Mouse (Mus musculus) Patski (cell line): ENCODE measurements around the gene Nup85. TPM values are rescaled to one million over a fixed set of nuclear protein-coding genes. Genes with fewer than 3 reads are reported as not detected.
A peak's percentile ranks its signal among the peaks of the same experiment; 100 is the strongest.
"Not testable (repeated sequence)": the region's sequence is repeated elsewhere in the genome, so short reads cannot be mapped to it uniquely, and the experiment has no call there.

Experiments
- ATAC-seq: fragments of 100-300 bp; one replicate; pipeline ENCODE4 v1.8.0; 2021
- CTCF ChIA-PET: fragments of 350-600 bp; sonication (Branson Sonifier 250); formaldehyde crosslinking; loops from one replicate; lab custom pipeline; 2022; ENCODE audit warnings: inconsistent platforms; lab: Charles Lee
- POLR2A ChIA-PET: fragments of 350-600 bp; sonication (Branson Sonifier 250); formaldehyde crosslinking; loops from one replicate; lab custom pipeline; 2022; ENCODE audit warnings: antibody characterized with exemption, inconsistent platforms; lab: Charles Lee
- DNase-seq: peaks from one replicate; pipeline ENCODE4 v3.0.0-alpha.2; 2011; ENCODE audit warnings: low read depth, low spot score
- H3K27me3 ChIP-seq: fragments of 371-371 bp; one replicate; pipeline ENCODE4 v1.5.1; 2021
- CTCF ChIP-seq: fragments of 100-300 bp; IDR thresholded peaks from one replicate; pipeline ENCODE4 v1.5.1; 2021
- in situ Hi-C: fragments of 300-500 bp; cut with MboI; formaldehyde crosslinking; loops from 3 replicates; pipeline ENCODE4 v1.11.1; 2018; ENCODE audit warnings: low pct_unique_long_range_greater_than_20kb, mixed read lengths
- polyA plus RNA-seq: library from polyadenylated mRNA; unstranded; gene quantifications from one replicate; pipeline ENCODE4 v1.2.3, GENCODE M21; 2021

Gene Nup85
- polyA plus RNA-seq: 78.9 TPM

GRCm38 (mm10) chr11:115564064-115564809, at the start of gene Nup85:
Gene Nup85 (plus strand): TSS chr11:115564434.
- TF ChIP-seq CTCF: no peak
- CTCF ChIA-PET: interaction anchor here (0.9 to 1.6 kb wide), 4 partner anchors 15 to 72 kb away, joined by 3 read pairs; partner anchors contain the start of gene Nt5c

DNA sequence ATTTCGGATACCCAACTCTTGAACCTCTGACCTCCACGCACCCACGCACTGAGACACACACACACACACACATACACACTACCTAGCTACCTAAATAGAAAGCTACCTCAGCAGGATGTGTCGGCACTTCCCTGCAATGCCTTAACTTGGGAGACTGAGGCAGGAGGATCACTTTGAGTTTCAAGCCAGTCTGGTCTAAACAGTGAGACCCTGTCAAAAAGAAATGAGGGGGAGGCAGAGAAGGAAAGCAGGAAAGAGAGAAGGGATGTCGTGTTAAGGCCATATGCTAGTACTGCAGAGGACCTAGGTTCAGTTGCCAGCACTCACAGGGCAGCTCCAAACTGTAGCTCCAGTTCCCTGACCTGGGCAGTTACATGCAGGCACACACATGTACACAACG, 49.2 kb upstream of the Nup85 start:
- no peak for ATAC-seq
- CTCF ChIA-PET: interaction anchor here (1.2 kb wide), 1 partner anchor 33 kb away, joined by 3 read pairs; no protein-coding TSS in a partner anchor
- in situ Hi-C loops: no loop called here
- no peak for TF ChIP-seq CTCF
- no peaks in the 10 kb centered on the region for H3K27me3 ChIP-seq
- POLR2A ChIA-PET: interaction anchor here (1.7 kb wide), 2 partner anchors 10 to 21 kb away, joined by 6 to 8 read pairs; partner anchors contain the start of gene Sumo2
- DNase-seq: no peak

More at GRCm38 (mm10) chr11:115564064-115564809, at the start of gene Nup85:
- ATAC-seq (no peak), DNase-seq (peak; percentile 53)
- in situ Hi-C loops: no loop called here
- H3K27me3 ChIP-seq: no peaks in the 10 kb centered on the region
- POLR2A ChIA-PET: interaction anchor here (0.6 kb wide), 1 partner anchor 29 kb away, joined by 3 read pairs; no protein-coding TSS in a partner anchor

- ChIA-PET POLR2A (no interaction called here), CTCF (no interaction called here)
- in situ Hi-C loops: no loop called here
- DNase-seq: no peak
- ATAC-seq: no peak
- TF ChIP-seq CTCF: no peak
- H3K27me3 ChIP-seq: no peaks in the 10 kb centered on the region
Measured at GRCm38 (mm10) chr11:115516942-115517341, 47.3 kb upstream of the Nup85 start.

DNA sequence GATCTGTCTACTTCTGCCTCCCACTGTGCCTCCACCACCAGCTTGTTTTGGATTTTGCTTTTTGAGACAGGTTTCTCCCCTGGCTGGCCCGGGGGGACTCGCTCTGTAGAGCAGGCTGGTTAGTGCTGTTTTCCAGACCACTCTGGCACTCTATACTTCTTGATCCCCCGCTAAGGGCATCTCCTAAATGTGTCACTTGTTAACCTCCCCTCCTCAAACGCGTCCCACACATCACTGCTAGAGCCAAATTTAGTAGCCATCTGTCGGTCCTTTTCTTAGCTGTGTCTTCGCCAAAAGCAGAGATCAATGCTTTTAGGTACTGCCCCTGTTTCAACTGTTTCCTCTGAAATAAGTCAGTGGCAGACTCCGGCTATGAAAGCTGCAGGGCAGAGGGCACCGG, 45.5 kb upstream of the Nup85 start:
- ChIA-PET POLR2A (interaction anchor here (0.7 kb wide), 1 partner anchor 15 kb away, joined by 5 read pairs; no protein-coding TSS in a partner anchor), CTCF (no interaction called here)
- TF ChIP-seq CTCF: no peak
- no peak for ATAC-seq
- in situ Hi-C loops: no loop called here
- DNase-seq: no peak
- H3K27me3 ChIP-seq: no peaks in the 10 kb centered on the region

DNA sequence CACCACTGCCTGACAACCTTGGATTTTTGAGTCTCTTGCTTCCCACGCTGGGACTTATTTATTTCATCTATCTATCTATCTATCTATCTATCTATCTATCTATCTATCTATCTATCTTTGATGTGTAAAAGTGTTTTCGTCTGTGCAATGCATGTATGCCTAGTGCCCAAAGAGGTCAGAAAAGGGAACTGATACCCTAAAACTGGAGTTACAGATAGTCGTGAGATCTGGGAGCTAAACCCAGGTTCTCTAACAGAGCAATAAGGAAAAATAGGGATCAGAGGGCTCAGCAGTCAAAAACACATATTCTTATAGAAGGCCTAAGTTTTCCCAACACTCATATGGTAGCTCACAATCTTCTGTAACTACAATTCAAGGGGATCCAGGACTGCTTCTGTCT, 44.7 kb upstream of the Nup85 start:
- ATAC-seq (no peak), DNase-seq (no peak)
- no peak for TF ChIP-seq CTCF
- no peaks in the 10 kb centered on the region for H3K27me3 ChIP-seq
- POLR2A ChIA-PET: interaction anchor here (0.7 kb wide), 1 partner anchor 16 kb away, joined by 5 read pairs; no protein-coding TSS in a partner anchor
- in situ Hi-C loops: no loop called here
- CTCF ChIA-PET: no interaction called here

- DNase-seq (no peak), ATAC-seq (no peak)
- H3K27me3 ChIP-seq: no peaks in the 10 kb centered on the region
- TF ChIP-seq CTCF: no peak
- ChIA-PET POLR2A (no interaction called here), CTCF (no interaction called here)
- in situ Hi-C loops: no loop called here
Measured at GRCm38 (mm10) chr11:115520218-115520617, 44.0 kb upstream of the Nup85 start.

- ChIA-PET POLR2A (no interaction called here), CTCF (interaction anchor here (0.9 kb wide), 1 partner anchor 14 kb away, joined by 3 read pairs; no protein-coding TSS in a partner anchor)
- ATAC-seq (no peak), DNase-seq (no peak)
- in situ Hi-C loops: no loop called here
- no peak for TF ChIP-seq CTCF
- no peaks in the 10 kb centered on the region for H3K27me3 ChIP-seq
Measured at GRCm38 (mm10) chr11:115521080-115521479, 43.2 kb upstream of the Nup85 start.

DNA sequence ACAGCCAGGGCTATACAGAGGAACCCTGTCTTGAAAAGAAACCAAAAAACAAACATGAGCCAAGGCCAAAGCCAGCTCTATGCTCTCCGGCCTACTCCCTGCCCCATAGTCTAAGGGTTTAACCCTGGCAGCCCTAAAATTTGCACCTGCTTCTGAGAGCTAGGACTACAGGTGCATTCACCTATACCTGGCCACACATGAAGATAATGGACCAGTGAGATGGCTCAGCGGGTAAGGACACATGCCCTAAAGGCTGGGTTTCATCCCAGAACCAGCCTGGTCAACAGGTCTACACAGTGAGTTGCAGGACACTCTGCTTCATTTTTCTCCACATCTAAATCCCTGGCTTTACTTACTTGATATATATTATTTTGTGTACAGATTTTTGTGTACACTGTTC, 42.0 kb upstream of the Nup85 start:
- DNase-seq (no peak), ATAC-seq (no peak)
- in situ Hi-C loops: no loop called here
- no peak for TF ChIP-seq CTCF
- POLR2A ChIA-PET: no interaction called here
- H3K27me3 ChIP-seq: no peaks in the 10 kb centered on the region
- CTCF ChIA-PET: no interaction called here

DNA sequence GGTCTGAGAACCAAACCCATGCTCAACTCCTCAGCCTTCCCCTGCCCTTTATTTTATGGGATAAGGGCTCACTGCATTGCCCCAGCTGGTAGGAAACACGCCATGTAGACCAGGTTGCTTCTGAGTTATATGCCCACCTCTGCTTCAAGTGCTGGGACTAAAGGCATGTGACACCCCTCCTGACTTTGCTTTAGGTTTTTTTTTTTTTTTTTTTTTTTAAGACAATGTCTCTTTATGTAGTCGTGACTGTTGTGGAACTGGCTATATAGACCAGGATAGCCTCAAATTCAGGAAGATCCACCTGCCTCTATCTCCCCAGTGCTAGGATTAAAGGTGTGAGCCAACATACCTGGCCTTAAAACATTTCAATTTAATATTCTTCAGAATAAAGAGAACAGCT, 41.5 kb upstream of the Nup85 start:
- TF ChIP-seq CTCF: no peak
- in situ Hi-C loops: no loop called here
- no peak for ATAC-seq

GRCm38 (mm10) chr11:115526446-115526845, 37.8 kb upstream of the Nup85 start:
- H3K27me3 ChIP-seq, DNase-seq, in situ Hi-C loops, ATAC-seq: not testable (repeated sequence)
- ChIA-PET POLR2A (interaction anchor here (1.3 kb wide), 1 partner anchor 12 kb away, joined by 4 read pairs; the partner anchor contains the start of gene Jpt1), CTCF (interaction anchor here (1.0 kb wide), 1 partner anchor 37 kb away, joined by 3 read pairs; no protein-coding TSS in a partner anchor)

More for the DNA sequence above, 41.5 kb upstream of the Nup85 start:
- H3K27me3 ChIP-seq: no peaks in the 10 kb centered on the region
- CTCF ChIA-PET: no interaction called here
- POLR2A ChIA-PET: no interaction called here
- no peak for DNase-seq
